Mouse (Mus musculus): ENCODE measurements around the gene Plekhn1. TPM values are rescaled to one million over a fixed set of nuclear protein-coding genes. Genes with fewer than 3 reads are reported as not detected.

Plekhn1 gene
- total RNA-seq, 2 experiments from 2014 or later: 23.7 to 36.9 TPM

DNA sequence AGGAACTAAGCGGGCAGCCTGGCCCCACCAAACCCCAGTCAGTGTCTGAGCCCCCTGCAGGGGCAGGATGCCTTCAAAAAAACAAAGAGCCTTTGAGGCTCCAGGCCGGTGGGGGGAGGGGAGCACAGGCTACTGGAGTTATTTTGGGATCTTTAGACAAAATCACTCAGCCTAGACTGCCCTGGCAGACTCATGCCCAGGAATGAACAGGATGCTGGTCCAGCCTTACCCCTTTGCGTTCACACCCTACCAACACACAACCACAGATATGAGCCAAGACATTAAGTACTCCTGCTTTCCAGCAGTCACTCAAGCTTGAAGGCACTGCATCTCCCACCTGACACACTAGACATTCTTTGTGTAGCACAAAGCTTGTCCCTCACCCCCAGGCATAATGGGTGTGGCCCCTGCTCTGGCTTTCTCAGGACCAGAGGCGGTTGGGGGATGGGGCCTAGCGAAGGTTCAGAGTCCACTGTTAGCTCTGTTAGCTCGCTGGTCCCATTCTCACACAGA, 45.8 kb downstream of the Plekhn1 start:
- ATAC-seq (replicated peaks; ENCODE audit: low FRiP score, poor library complexity, severe bottlenecking): no peak

DNA sequence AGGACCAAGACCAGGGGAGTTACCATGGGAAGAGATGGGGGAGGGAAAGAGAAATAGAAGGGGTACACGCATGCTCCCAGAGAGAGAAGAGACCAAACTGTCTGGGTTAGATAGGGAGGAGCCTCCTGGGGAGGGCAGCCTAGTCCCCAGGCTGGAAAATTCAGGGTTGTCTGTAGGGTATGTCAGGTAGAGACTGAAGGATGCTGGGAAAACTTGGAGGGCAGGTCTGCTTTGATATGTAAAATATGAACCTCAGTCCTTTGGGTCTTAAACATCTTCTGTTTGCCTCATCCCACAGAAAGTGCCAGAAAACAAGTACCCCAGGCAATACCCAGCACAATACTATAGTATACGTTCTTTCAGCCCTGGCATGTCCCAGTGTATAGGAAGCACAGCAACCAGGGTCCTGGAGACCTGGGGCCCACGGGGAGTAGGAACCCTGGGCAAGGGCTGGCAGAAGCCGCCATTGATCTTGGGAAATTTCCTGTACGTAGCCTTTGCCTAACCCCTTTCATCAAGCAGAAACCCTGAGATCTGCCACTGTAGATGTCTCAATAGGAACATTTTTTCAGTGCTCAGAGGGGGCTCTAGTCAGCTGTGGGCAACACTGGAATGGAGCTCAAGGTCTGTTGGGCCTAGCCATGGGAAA, 46.4 kb downstream of the Plekhn1 start:
- no peak for ATAC-seq (replicated peaks; ENCODE audit: low FRiP score, poor library complexity, severe bottlenecking)

GRCm38 (mm10) chr4:156185950-156186850, 48.5 kb downstream of the Plekhn1 start:
- no peak for ATAC-seq (replicated peaks; ENCODE audit: low FRiP score, poor library complexity, severe bottlenecking)

GRCm38 (mm10) chr4:156185456-156185949, 49.2 kb downstream of the Plekhn1 start:
- no peak for ATAC-seq (replicated peaks; ENCODE audit: low FRiP score, poor library complexity, severe bottlenecking)

DNA sequence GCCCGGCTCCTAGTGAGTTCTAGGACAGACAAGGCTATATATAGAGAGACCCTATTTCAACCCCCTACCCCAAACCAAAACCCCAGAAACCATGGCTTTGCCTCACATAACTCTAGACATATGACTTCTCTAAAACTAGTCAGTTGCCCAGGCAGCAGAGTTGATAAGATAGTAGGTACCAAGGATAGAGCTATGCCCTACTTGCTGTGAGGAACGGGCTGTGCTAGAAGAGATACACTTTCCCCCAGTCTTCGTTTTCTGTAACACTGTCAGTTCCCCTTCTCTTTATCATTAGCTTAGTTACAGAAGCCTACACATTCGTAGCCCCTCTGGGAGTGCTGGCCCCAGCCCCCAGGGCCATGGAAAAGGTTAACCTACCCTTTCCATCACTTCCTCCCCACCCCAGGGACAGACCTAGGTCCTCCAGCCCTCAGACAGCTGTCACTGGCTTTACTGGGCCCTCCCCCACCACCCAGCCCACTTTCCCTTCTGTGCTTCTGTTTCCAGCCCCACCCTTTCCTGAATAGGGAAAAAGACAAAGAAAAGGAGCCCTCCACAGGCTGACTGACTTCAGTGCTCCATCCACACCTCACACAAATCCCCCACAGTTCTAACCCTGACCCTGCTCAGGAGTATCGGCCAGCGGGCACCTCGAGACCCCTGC, 50.2 kb downstream of the Plekhn1 start:
- ATAC-seq (replicated peaks; ENCODE audit: low FRiP score, poor library complexity, severe bottlenecking): no peak

- no peak for ATAC-seq (replicated peaks; ENCODE audit: low FRiP score, poor library complexity, severe bottlenecking)
Observed at GRCm38 (mm10) chr4:156183747-156184146, 50.9 kb downstream of the Plekhn1 start.

DNA sequence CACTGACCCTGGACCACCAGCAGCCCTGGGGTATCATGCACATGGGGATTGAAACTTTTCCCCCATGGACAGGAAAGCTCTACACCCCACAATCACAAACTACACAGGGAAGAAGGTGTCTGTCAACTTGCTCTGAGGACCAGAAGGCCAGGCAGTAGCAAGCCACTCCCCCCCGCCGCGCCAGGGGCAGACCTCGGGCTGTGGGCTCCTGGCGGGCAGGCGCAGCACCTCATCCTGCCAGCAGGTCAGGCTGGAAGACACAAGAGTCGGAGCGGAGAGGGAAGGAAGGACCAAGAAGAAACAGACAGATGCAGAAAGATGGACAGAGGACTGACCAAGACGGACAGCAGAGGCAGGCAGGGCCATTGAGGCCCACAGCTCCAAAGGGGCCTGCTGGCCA, 57.0 kb downstream of the Plekhn1 start:
- no peak for ATAC-seq (replicated peaks; ENCODE audit: low FRiP score, poor library complexity, severe bottlenecking)

DNA sequence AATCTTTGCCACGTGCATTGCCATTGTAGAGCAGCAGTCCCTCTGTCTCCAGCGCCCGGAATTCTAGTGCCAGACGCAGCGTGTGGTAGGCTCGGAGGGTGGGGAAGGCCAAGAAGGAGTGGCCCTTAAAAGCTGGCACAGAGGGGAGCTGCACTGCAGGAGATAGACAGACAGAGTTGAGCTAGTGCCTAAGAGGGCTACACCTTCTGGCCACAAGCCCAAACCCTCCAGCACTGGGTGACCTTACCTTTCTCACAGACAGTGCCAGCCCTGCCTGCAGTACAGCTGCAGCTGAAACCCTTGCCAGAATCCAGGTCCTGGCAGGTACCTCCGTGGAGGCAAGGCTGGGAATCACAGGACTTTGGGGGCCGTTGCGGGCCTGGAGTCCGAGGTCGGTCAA, 62.8 kb downstream of the Plekhn1 start:
- ATAC-seq (replicated peaks; ENCODE audit: low FRiP score, poor library complexity, severe bottlenecking): no peak

Other genes starting within 250 kb of the Plekhn1 start
- 1.3 and 5.8 TPM in 2 replicates for gene B3galt6, start 242.2 kb downstream of the Plekhn1 start, total RNA-seq (2015; ENCODE audit: low replicate concordance)
- 2.3 TPM in 2 replicates for gene B3galt6, start 242.2 kb downstream of the Plekhn1 start, total RNA-seq (2017; ENCODE audit: low replicate concordance)
- 31.4 and 59.1 TPM in 2 replicates for gene Sdf4, start 242.0 kb downstream of the Plekhn1 start, total RNA-seq (2015; ENCODE audit: low replicate concordance)
- gene Sdf4, start 242.0 kb downstream of the Plekhn1 start, total RNA-seq (2017; ENCODE audit: low replicate concordance): 92.1 and 127 TPM in 2 replicates
- 3.4 TPM in 1 of 2 replicates, not detected in the other for gene Tnfrsf4, start 221.0 kb downstream of the Plekhn1 start, total RNA-seq (2015; ENCODE audit: low replicate concordance)
- gene Tnfrsf4, start 221.0 kb downstream of the Plekhn1 start, total RNA-seq (2017; ENCODE audit: low replicate concordance): 0.61 and 8.2 TPM in 2 replicates
- gene Tnfrsf18, start 208.7 kb downstream of the Plekhn1 start, total RNA-seq (2015; ENCODE audit: low replicate concordance): 2.9 and 26.7 TPM in 2 replicates
- gene Tnfrsf18, start 208.7 kb downstream of the Plekhn1 start, total RNA-seq (2017; ENCODE audit: low replicate concordance): 1.5 and 3.5 TPM in 2 replicates
- not detected in 2 replicates for gene Ttll10, start 175.4 kb downstream of the Plekhn1 start, total RNA-seq (2015; ENCODE audit: low replicate concordance)
- gene Ttll10, start 175.4 kb downstream of the Plekhn1 start, total RNA-seq (2017; ENCODE audit: low replicate concordance): not detected in 2 replicates
- gene 9430015G10Rik, start 124.9 kb downstream of the Plekhn1 start, total RNA-seq (2015; ENCODE audit: low replicate concordance): 28.5 and 48.7 TPM in 2 replicates
- gene 9430015G10Rik, start 124.9 kb downstream of the Plekhn1 start, total RNA-seq (2017; ENCODE audit: low replicate concordance): 52.1 and 58.6 TPM in 2 replicates
- gene Rnf223, start 104.3 kb downstream of the Plekhn1 start, total RNA-seq (2015; ENCODE audit: low replicate concordance): 0.84 TPM in 1 of 2 replicates, not detected in the other
- gene Rnf223, start 104.3 kb downstream of the Plekhn1 start, total RNA-seq (2017; ENCODE audit: low replicate concordance): 0.30 and 0.90 TPM in 2 replicates
- gene Agrn, start 37.4 kb downstream of the Plekhn1 start, total RNA-seq (2015; ENCODE audit: low replicate concordance): 107 and 119 TPM in 2 replicates
- gene Agrn, start 37.4 kb downstream of the Plekhn1 start, total RNA-seq (2017; ENCODE audit: low replicate concordance): 52.9 and 82.3 TPM in 2 replicates
- gene Isg15, start 34.0 kb downstream of the Plekhn1 start, total RNA-seq (2015; ENCODE audit: low replicate concordance): 32.8 and 101 TPM in 2 replicates
- 71.3 and 108 TPM in 2 replicates for gene Isg15, start 34.0 kb downstream of the Plekhn1 start, total RNA-seq (2017; ENCODE audit: low replicate concordance)
- gene AW011738, start 31.6 kb downstream of the Plekhn1 start, total RNA-seq (2015; ENCODE audit: low replicate concordance): 12.2 and 17.3 TPM in 2 replicates
- 13.1 and 16.0 TPM in 2 replicates for gene AW011738, start 31.6 kb downstream of the Plekhn1 start, total RNA-seq (2017; ENCODE audit: low replicate concordance)
- 4.2 and 7.2 TPM in 2 replicates for gene Perm1, start 19.0 kb downstream of the Plekhn1 start, total RNA-seq (2015; ENCODE audit: low replicate concordance)
- gene Perm1, start 19.0 kb downstream of the Plekhn1 start, total RNA-seq (2017; ENCODE audit: low replicate concordance): 3.2 and 5.9 TPM in 2 replicates
- gene Noc2l, start 1.2 kb upstream of the Plekhn1 start, total RNA-seq (2015; ENCODE audit: low replicate concordance): 18.4 and 28.1 TPM in 2 replicates
- gene Noc2l, start 1.2 kb upstream of the Plekhn1 start, total RNA-seq (2017; ENCODE audit: low replicate concordance): 31.5 and 44.9 TPM in 2 replicates
- 349 and 378 TPM in 2 replicates for gene Samd11, start 20.8 kb upstream of the Plekhn1 start, total RNA-seq (2015; ENCODE audit: low replicate concordance)
- gene Samd11, start 20.8 kb upstream of the Plekhn1 start, total RNA-seq (2017; ENCODE audit: low replicate concordance): 332 and 337 TPM in 2 replicates
- not detected in 2 replicates for gene Vmn2r-ps159, start 96.2 kb upstream of the Plekhn1 start, total RNA-seq (2015; ENCODE audit: low replicate concordance)
- not detected in 2 replicates for gene Vmn2r-ps159, start 96.2 kb upstream of the Plekhn1 start, total RNA-seq (2017; ENCODE audit: low replicate concordance)